Mouse (Mus musculus) CH12.LX (cell line): ENCODE results near the gene Ski. TPM values are rescaled to one million over a fixed set of nuclear protein-coding genes. Genes with fewer than 3 reads are reported as not detected.

Experiments used
- DNase-seq: peaks from one replicate; pipeline ENCODE4 v3.0.0-alpha.2; 2013; ENCODE audit errors: extremely low read depth
- H3K27ac ChIP-seq: 2 replicates; pipeline ENCODE4 v1.5.1; 2012; ENCODE audit warnings: low read depth, mild to moderate bottlenecking, control low read depth, moderate library complexity; ENCODE audit not compliant: insufficient read depth
- H3K27me3 ChIP-seq: replicated peaks from 2 replicates; pipeline ENCODE3; 2012; ENCODE audit warnings: inconsistent platforms
- H3K36me3 ChIP-seq, 2 experiments: replicated peaks in 1 of 2; 2 replicates each; pipeline versions ENCODE3 to v1.6.1; 2012; ENCODE audit warnings: inconsistent platforms in 1 of 2, low read length in 1 of 2, mild to moderate bottlenecking in 1 of 2, mixed read lengths in 1 of 2, moderate library complexity in 1 of 2; ENCODE audit not compliant: control insufficient read depth in 1 of 2, insufficient read depth in 1 of 2
- H3K4me1 ChIP-seq, 2 experiments: 2 replicates each; pipeline ENCODE4 v1.6.1; 2012; ENCODE audit warnings: inconsistent platforms in 1 of 2, moderate library complexity in 1 of 2; ENCODE audit not compliant: insufficient read depth in 2 of 2, control insufficient read depth in 1 of 2
- H3K4me2 ChIP-seq: 2 replicates; pipeline ENCODE4 v1.6.1; 2012; ENCODE audit warnings: low read depth, mild to moderate bottlenecking, control low read depth; ENCODE audit not compliant: poor library complexity, insufficient read depth, severe bottlenecking
- H3K4me3 ChIP-seq, 3 experiments: fragments of 150-350 bp in 1 of 3; sonication (generic) in 1 of 3; replicated peaks in 1 of 3; 2 replicates each; pipeline versions ENCODE3 to v1.5.1; 2011 to 2012; ENCODE audit warnings: low read depth in 2 of 3, low read length in 2 of 3, mild to moderate bottlenecking in 2 of 3, moderate library complexity in 2 of 3, control low read depth in 1 of 3, improper control_type of control experiment in 1 of 3, inconsistent platforms in 1 of 3, mixed read lengths in 1 of 3; ENCODE audit not compliant: poor library complexity in 1 of 3
- H3K79me2 ChIP-seq: replicated peaks from 2 replicates; pipeline ENCODE4 v1.6.1; 2012; ENCODE audit warnings: mild to moderate bottlenecking, moderate library complexity; ENCODE audit not compliant: control insufficient read depth, poor library complexity, insufficient read depth, severe bottlenecking; ENCODE audit errors: extremely low read depth
- H3K9ac ChIP-seq: 2 replicates; pipeline ENCODE4 v1.6.1; 2012; ENCODE audit warnings: low read depth, mild to moderate bottlenecking, control low read depth, moderate library complexity; ENCODE audit not compliant: insufficient read depth
- H3K9me3 ChIP-seq: replicated peaks from 2 replicates; pipeline ENCODE3; 2012; ENCODE audit warnings: low read length, inconsistent platforms, mixed read lengths
- CHD2 ChIP-seq: IDR thresholded peaks from 2 replicates; pipeline ENCODE4 v1.6.1; 2011; ENCODE audit warnings: low read length, improper control_type of control experiment
- ELF1 ChIP-seq: IDR thresholded peaks from 2 replicates; pipeline ENCODE4 v1.6.1; 2014; ENCODE audit warnings: low read depth, mild to moderate bottlenecking, inconsistent platforms, low read length, improper control_type of control experiment
- EP300 ChIP-seq: IDR thresholded peaks from 2 replicates; pipeline ENCODE4 v1.6.1; 2011; ENCODE audit warnings: low read length, improper control_type of control experiment
- ETS1 ChIP-seq: conservative IDR thresholded peaks from 2 replicates; pipeline ENCODE4 v1.6.1; 2012; ENCODE audit warnings: low read depth, mild to moderate bottlenecking, inconsistent platforms, low read length, improper control_type of control experiment, moderate library complexity
- JUND ChIP-seq: conservative IDR thresholded peaks from 2 replicates; pipeline ENCODE4 v1.6.1; 2011; ENCODE audit warnings: low read depth, low read length, improper control_type of control experiment
- MAFK ChIP-seq: IDR thresholded peaks from 2 replicates; pipeline ENCODE4 v1.6.1; 2011; ENCODE audit warnings: low read length, improper control_type of control experiment; ENCODE audit not compliant: insufficient replicate concordance
- MEF2A ChIP-seq: IDR thresholded peaks from 2 replicates; pipeline ENCODE4 v1.6.1; 2014; ENCODE audit warnings: low read depth, mild to moderate bottlenecking, inconsistent platforms, low read length, improper control_type of control experiment, borderline replicate concordance
- MYC ChIP-seq: IDR thresholded peaks from 2 replicates; pipeline ENCODE4 v1.6.1; 2011; ENCODE audit warnings: low read depth, mild to moderate bottlenecking, improper control_type of control experiment, low read length
- NELFE ChIP-seq: IDR thresholded peaks from 2 replicates; pipeline ENCODE4 v1.6.1; 2011; ENCODE audit warnings: low read depth, low read length, improper control_type of control experiment
- POLR2A ChIP-seq: IDR thresholded peaks from 2 replicates; pipeline ENCODE4 v1.6.1; 2011; ENCODE audit warnings: low read depth, mild to moderate bottlenecking, improper control_type of control experiment, low read length
- RAD21 ChIP-seq: IDR thresholded peaks from 2 replicates; pipeline ENCODE4 v1.6.1; 2011; ENCODE audit warnings: low read depth, mild to moderate bottlenecking, low read length, improper control_type of control experiment, moderate library complexity
- UBTF ChIP-seq: IDR thresholded peaks from 2 replicates; pipeline ENCODE4 v1.6.1; 2012; ENCODE audit warnings: low read depth, mild to moderate bottlenecking, inconsistent platforms, low read length, improper control_type of control experiment, moderate library complexity
- USF2 ChIP-seq: conservative IDR thresholded peaks from 2 replicates; pipeline ENCODE4 v1.6.1; 2011; ENCODE audit warnings: low read depth, low read length, improper control_type of control experiment
- ZC3H11A ChIP-seq: IDR thresholded peaks from 2 replicates; pipeline ENCODE4 v1.6.1; 2012; ENCODE audit warnings: low read depth, mild to moderate bottlenecking, inconsistent platforms, low read length, improper control_type of control experiment
- ZNF384 ChIP-seq: IDR thresholded peaks from 2 replicates; pipeline ENCODE4 v1.6.1; 2012; ENCODE audit warnings: low read depth, low read length, improper control_type of control experiment, inconsistent platforms
- dilution Hi-C: fragments of 300-500 bp; cut with MboI; formaldehyde crosslinking; loops from 2 replicates; pipeline ENCODE4 v1.14.3; 2020; ENCODE audit warnings: low sequenced_read_pairs; ENCODE audit not compliant: extremely low pct_unique_long_range_greater_than_20kb, extremely low pct_ligation_motif_present
- in situ Hi-C: fragments of 300-500 bp; cut with MboI; formaldehyde crosslinking; loops from 3 replicates; pipeline ENCODE4 v1.14.3; 2019; ENCODE audit warnings: low sequenced_read_pairs, low pct_ligation_motif_present, low pct_unique_long_range_greater_than_20kb, mixed read lengths
- polyA plus RNA-seq: library from polyadenylated mRNA; unstranded; fragments of >175 nt; gene quantifications from 2 replicates; pipeline ENCODE4 v1.2.1, GENCODE M21; 2012; ENCODE audit warnings: low read depth; ENCODE audit not compliant: insufficient read length
- total RNA-seq, 2 experiments: library from RNA; depleted of rRNA; stranded (reverse); fragments of 300-350 nt in 1 of 2; fragments of >200 nt in 1 of 2; gene quantifications; 2 replicates each; pipeline ENCODE4 v1.2.3; 2012 to 2014

Ski gene
- total and polyA plus RNA-seq, 3 experiments = 4.1 to 17.9 (median 10.1) TPM

DNA sequence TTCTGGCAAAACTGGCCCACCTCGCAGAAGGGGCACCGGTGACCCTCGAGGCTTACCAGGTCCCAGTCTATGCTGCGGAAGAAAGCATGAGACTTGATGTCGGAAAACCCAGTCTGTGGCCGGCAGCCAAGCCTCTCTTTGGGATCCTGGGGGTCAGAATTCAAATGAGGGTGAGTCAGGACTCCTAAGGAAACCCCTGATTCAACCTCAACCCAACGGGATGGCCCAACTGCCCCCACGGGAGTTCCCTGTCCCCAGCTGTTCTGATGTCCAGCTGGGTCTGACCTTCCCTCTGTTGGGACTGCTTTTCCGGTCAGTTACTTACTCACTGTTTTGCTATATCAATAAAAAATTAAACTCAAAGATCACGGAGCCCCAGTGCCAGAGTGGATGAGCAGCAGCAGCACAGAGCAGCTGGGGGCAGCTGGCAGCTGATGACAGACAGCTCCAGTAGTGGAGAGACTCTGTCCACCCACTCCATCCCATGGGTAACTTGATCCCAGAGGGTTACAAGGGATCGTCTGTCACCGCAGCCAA is 45.3 kb upstream of the Ski start:
- Histone ChIP-seq H3K27ac (no peak overlapping the region), H3K4me2 (no peak overlapping the region), H3K9me3 (no peaks in the 10 kb centered on the region), H3K4me3 (no peak overlapping the region), H3K36me3 (no peaks in the 10 kb centered on the region), H3K27me3 (peaks cover 40% of the 10 kb centered on the region), H3K79me2 (no peaks in the 10 kb centered on the region), H3K4me1 (no peaks in the 10 kb centered on the region; a peak in 1 of 4 replicates), H3K9ac (no peak overlapping the region)
- dilution Hi-C loops (no loop called here), in situ Hi-C loops (no loop called here)
- no peak for DNase-seq
- no peak for TF ChIP-seq MAFK
- no peak for TF ChIP-seq MYC
- no peak for TF ChIP-seq MEF2A
- no peak for TF ChIP-seq NELFE
- no peak for TF ChIP-seq ZNF384
- TF ChIP-seq CHD2 = no peak

DNA sequence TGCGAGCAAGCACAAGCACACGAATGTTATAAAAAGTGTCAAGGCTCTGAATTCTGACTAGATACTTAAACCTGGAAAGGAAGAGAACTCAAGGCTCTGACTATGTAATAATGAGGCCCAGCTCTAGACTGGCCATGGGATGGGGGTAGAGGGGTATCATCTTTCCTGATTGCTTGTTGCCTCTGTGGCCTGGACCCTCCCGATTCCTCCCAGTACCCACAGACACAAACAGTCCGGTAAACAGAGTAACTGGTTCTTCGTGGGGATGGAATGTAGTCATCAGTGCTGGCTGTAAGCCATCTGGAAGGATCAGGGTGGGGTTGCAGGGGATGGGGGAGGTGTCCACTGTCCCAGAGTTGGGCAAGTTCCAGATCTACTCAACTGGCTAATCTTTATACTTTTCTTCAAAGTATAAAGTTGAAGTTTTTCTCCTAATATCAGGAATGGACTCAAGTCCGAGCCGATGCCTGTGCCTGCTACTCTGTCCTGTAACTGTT is 44.7 kb upstream of the Ski start:
- Histone ChIP-seq H3K4me1 (no peaks in the 10 kb centered on the region; a peak in 1 of 4 replicates), H3K4me3 (no peak overlapping the region), H3K4me2 (no peak overlapping the region), H3K36me3 (no peaks in the 10 kb centered on the region), H3K27me3 (peaks cover 35% of the 10 kb centered on the region), H3K27ac (no peak overlapping the region), H3K79me2 (no peaks in the 10 kb centered on the region), H3K9me3 (no peaks in the 10 kb centered on the region), H3K9ac (no peak overlapping the region)
- dilution Hi-C loops = no loop called here
- no peak for DNase-seq
- in situ Hi-C loops = no loop called here
- TF ChIP-seq CHD2 (no peak), RAD21 (no peak), ZC3H11A (no peak), ETS1 (no peak), ZNF384 (no peak), JUND (no peak), MYC (no peak), POLR2A (no peak), MAFK (no peak), EP300 (no peak), ELF1 (no peak), USF2 (no peak), UBTF (no peak)
